Mouse (Mus musculus): Measurements from ENCODE around the gene Cfap61.

Gene Cfap61

GRCm38 (mm10) chr2:146061421-146062300, 127.1 kb downstream of the Cfap61 start:
- in situ Hi-C loops (cut with MboI; ENCODE audit: low pct_unique_long_range_greater_than_20kb in 1 of 2, low sequenced_read_pairs in 2 of 2, unreplicated experiment in 1 of 2), result no loop called here

DNA sequence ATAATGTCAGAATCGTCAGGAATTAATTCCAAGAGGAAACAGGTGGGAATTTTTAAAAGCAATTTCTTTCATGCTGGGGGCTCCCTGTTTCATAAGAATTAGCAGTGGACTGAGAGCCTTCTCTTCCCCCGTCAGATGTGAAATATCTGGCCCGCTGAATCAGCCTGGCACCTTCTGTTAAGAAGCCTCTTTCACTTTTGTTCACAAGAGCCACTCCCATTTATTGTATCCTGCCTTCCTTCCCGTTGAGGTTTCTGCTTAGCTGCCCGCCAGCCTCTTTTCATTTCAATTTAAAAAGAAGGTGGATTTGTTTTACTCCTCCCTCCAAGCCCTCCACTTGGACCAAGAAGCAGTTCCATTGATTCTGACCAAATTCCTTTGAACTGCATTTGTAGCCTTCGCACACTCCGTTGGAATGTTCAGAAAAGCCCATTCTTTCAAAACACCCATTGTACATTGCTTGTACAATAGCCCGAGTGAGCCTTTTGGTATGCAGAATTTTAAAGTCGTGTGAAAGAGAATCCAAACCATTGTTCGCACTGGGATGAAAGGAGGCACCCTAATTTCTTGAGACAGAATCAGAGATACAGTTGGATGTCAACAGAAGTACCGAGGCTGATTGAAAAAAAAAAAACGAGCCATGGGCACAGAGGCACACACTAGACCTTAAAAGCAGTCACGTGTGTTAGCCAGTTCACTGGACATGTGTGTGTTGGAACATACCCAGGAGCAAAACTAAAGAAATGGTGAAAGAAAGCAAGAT, 127.9 kb downstream of the Cfap61 start:
- in situ Hi-C loops (cut with MboI; ENCODE audit: low pct_unique_long_range_greater_than_20kb in 1 of 2, low sequenced_read_pairs in 2 of 2, unreplicated experiment in 1 of 2), result no loop called here

GRCm38 (mm10) chr2:146063093-146064074, 128.8 kb downstream of the Cfap61 start:
- in situ Hi-C loops (cut with MboI; ENCODE audit: low pct_unique_long_range_greater_than_20kb in 1 of 2, low sequenced_read_pairs in 2 of 2, unreplicated experiment in 1 of 2), result no loop called here

GRCm38 (mm10) chr2:146067364-146067763, 132.8 kb downstream of the Cfap61 start:
- in situ Hi-C loops (cut with MboI; ENCODE audit: low pct_unique_long_range_greater_than_20kb in 1 of 2, low sequenced_read_pairs in 2 of 2, unreplicated experiment in 1 of 2), result no loop called here

DNA sequence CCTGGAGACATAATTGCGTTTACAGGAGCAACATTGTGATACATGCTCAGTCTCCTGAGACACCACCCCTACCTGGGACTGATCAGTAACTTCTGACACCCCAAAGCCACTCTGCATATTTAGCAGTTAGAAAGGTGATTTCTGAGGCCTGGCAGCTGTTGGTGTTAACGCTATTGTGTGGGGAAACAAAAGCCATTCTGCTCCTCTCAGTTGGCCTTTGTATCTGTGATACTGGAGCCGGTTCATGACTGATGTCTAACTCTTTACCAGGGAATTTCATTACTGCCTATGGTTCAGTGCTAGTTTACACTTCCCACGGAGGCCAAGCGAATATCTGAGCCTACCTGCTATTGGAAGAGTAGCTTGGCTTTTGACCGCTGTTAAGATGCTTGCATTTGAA, 138.7 kb downstream of the Cfap61 start:
- in situ Hi-C loops (cut with MboI; ENCODE audit: low pct_unique_long_range_greater_than_20kb in 1 of 2, low sequenced_read_pairs in 2 of 2, unreplicated experiment in 1 of 2), result no loop called here

GRCm38 (mm10) chr2:146077117-146077516, 142.5 kb downstream of the Cfap61 start:
- in situ Hi-C loops (cut with MboI; ENCODE audit: low pct_unique_long_range_greater_than_20kb in 1 of 2, low sequenced_read_pairs in 2 of 2, unreplicated experiment in 1 of 2), result no loop called here

DNA sequence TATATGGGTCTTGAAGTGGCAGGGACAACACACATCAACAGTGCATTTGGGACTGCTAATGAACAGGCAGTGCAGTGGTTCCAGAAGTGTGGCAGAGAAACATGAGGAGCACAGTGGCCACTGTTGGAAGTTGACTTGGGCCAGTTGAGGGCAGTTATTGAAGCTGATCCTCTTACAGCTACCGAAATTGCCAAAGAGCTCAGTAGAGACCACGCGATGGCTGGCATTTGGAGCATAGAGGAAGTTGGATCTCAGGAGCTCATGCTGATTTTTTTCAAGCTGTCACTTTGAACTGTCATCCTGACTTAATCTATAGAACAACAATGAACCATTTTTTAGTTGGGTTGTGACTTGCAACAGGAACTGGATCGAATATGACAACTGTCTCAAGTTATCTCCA, 145.7 kb downstream of the Cfap61 start:
- in situ Hi-C loops (cut with MboI; ENCODE audit: low pct_unique_long_range_greater_than_20kb in 1 of 2, low sequenced_read_pairs in 2 of 2, unreplicated experiment in 1 of 2), result no loop called here

DNA sequence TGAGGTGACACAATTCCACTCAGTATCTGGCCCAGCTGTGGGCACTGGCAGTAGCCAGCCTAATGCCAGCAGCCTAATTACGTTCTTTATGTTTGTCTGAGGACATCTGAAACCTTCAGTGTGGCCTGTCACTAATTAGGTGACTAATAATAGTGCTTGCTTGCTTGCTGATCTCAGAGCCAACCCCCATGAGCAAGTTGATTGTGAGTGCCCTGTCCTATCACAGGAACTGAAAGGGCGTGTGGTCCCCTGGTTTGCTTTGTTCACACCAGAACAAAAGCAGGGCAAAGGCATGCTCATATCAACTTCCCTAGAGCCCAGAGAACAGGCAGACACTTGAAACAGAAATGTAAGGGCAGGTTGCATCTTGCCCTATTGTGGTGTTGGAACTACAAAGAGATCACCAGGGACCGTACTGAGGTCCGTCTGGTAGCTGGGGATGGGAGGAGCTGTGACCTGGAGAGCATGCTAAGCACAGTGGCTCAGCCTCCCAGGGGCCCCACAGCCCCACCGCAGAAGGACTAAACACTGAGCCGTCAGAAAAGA, 148.8 kb downstream of the Cfap61 start:
- in situ Hi-C loops (cut with MboI; ENCODE audit: low pct_unique_long_range_greater_than_20kb in 1 of 2, low sequenced_read_pairs in 2 of 2, unreplicated experiment in 1 of 2), result no loop called here

GRCm38 (mm10) chr2:146087411-146087810, 152.8 kb downstream of the Cfap61 start:
- in situ Hi-C loops (cut with MboI; ENCODE audit: low pct_unique_long_range_greater_than_20kb in 1 of 2, low sequenced_read_pairs in 2 of 2, unreplicated experiment in 1 of 2), result no loop called here

DNA sequence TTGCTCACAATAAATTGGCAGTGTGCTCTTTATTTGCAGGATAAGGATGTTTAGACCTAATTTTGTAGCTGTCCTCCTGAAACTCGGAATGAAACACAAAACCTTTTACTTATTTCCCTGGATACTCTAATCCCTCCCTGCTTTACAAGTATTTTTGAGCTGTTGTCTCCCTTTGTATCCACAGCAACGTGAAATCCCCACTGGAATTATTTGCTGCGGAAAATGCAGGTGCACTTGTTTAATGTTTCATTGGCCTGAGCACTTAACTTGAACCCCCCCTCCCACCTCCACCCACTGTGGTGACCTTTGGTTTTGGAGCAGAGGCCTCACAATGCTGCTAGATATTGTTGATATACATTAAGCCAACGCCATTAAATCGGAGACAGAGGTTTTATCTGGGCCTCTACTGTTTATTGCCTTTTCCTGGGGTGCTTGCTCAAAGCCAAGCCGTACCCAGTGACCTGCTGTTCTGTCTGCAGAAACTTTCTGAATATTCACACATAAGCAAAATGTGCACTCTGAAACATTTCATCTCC, 154.6 kb downstream of the Cfap61 start:
- in situ Hi-C loops (cut with MboI; ENCODE audit: low pct_unique_long_range_greater_than_20kb in 1 of 2, low sequenced_read_pairs in 2 of 2, unreplicated experiment in 1 of 2), result no loop called here

GRCm38 (mm10) chr2:146097532-146097931, 162.9 kb downstream of the Cfap61 start:
- in situ Hi-C loops (cut with MboI; ENCODE audit: low pct_unique_long_range_greater_than_20kb in 1 of 2, low sequenced_read_pairs in 2 of 2, unreplicated experiment in 1 of 2), result no loop called here

DNA sequence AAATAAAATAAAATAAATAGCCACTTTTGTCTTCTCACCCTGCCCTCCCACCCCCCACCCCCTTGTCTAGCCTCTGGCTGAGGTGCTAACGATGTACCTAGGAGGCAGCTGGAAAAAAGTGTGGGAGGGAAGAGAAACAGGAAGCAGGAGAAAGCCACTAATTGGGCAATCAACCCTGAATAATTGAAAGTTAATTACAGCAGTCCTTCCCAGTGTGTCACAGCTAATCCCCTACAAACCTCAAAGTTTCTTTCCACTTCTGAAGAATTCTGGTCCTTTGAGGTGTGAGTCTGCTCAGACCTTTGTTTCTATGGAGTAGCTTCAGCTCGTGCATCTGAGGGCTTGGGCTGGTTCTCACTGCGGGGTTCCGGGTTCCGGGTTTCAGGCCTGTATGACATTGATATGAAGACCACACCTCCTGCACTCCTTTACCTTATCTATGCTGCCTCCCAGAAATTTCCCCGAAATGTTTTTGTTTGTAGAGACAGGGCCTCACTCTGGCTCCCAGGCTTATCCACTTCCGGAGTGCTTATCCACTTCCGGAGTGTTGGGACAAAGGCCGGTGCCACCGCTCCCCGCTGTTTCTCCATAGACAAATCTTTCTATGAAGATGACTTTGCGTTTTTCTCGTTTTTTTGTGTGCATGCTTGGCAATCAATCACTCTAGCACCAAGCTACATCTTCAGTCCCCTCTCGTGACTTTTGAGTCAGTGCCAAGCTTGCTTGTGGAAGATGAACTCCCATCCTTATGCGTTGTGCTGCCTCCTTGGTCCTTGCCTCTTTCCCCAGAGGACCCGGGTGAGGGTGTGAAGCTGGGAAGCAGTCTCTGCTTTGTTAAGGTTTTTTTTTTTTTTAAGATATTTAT, 164.5 kb downstream of the Cfap61 start:
- in situ Hi-C loops (cut with MboI; ENCODE audit: low pct_unique_long_range_greater_than_20kb in 1 of 2, low sequenced_read_pairs in 2 of 2, unreplicated experiment in 1 of 2), result no loop called here

DNA sequence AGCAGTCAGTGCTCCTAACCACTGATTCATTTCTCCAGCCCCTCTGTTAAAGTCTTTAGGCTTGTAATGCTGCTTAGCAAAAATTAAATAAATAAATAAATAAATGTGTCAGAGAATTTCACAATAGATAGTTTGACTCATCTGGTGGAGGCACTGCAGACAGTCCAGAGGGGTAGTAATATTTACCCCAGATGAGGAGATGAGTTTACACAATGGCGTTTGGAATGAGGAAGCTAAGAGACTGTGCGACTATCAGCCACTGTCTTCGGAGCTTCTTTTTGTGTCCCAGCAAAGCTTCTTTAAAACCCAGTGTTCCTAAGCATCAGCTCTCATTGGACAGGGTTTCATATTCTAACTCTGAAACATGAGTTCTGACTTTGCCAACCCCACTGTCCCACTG, 165.3 kb downstream of the Cfap61 start:
- in situ Hi-C loops (cut with MboI; ENCODE audit: low pct_unique_long_range_greater_than_20kb in 1 of 2, low sequenced_read_pairs in 2 of 2, unreplicated experiment in 1 of 2), result no loop called here

DNA sequence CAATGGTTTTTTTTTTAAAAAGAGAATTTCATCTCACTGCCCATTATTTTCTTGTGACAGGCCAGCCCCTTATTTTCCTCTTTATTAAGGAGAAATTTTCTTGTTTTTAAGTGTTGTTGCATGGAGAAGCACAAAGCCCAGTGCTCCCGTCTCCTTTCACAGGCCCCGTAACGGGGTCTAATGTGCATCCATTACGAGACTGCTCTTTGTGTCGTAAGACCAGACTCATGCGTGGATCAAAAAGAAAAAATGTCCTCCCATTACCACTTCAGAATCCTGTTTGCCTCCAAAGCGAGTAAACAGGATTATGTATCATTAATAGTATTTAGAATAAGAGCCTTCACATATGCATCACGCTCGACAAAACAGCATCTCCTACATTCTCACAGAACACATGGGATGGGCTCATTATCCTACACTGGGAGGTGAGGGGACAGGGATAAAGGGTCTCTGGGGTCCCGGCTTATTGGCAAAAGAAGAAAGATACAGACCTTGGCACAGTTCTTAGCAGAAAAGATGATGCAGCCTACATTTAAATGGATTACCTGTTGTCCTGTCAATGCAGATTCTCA, 166.0 kb downstream of the Cfap61 start:
- in situ Hi-C loops (cut with MboI; ENCODE audit: low pct_unique_long_range_greater_than_20kb in 1 of 2, low sequenced_read_pairs in 2 of 2, unreplicated experiment in 1 of 2), result no loop called here

DNA sequence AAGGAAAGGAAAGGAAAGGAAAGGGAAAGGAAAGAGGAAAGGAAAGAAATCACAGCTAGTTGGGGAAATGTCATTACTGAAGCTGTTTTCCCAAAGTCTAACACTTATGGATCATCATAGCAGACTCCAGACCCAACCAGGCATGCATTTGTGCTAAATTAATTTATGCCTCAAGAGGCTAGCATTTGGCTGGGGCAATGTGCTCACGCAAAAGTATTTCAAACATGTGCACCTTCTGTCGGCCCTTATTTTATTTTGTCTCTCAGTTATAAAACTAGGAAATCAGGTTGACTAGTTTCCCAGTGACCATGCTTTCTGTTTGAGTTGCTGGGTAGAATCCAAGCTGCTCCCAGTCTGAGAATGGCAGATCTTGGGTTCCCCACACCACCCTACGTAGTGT, 168.0 kb downstream of the Cfap61 start:
- in situ Hi-C loops (cut with MboI; ENCODE audit: low pct_unique_long_range_greater_than_20kb in 1 of 2, low sequenced_read_pairs in 2 of 2, unreplicated experiment in 1 of 2), result no loop called here

- in situ Hi-C loops (cut with MboI; ENCODE audit: low pct_unique_long_range_greater_than_20kb in 1 of 2, low sequenced_read_pairs in 2 of 2, unreplicated experiment in 1 of 2), result no loop called here
Measured at GRCm38 (mm10) chr2:146105341-146105740, 170.8 kb downstream of the Cfap61 start.

DNA sequence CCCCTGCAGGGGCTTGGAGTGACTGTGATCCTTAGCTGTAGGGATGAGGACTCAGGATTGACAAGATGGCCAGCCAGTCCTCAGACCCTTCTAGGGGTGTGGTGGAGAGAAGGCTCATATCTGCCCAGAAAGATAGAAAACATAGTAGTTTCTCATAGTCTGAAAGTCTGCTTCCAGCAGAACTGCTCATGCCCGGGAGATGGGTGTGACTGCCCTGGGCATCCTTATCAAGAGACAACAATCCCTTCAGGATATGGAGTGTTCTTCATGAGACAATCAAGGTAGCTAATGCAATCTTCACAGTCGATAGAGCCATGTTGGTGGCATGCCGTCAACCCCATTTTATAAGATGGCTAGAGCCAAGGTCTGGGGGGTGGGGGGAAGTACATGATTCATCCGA, 173.4 kb downstream of the Cfap61 start:
- in situ Hi-C loops (cut with MboI; ENCODE audit: low pct_unique_long_range_greater_than_20kb in 1 of 2, low sequenced_read_pairs in 2 of 2, unreplicated experiment in 1 of 2), result no loop called here
